Mouse (Mus musculus): ENCODE data around the gene Sox13. TPM values are rescaled to one million over a fixed set of nuclear protein-coding genes. Genes with fewer than 3 reads are reported as not detected.

Sox13 gene
- total and polyA plus RNA-seq, 2 experiments from 2014 or later = 3.3 to 17.3 TPM

DNA sequence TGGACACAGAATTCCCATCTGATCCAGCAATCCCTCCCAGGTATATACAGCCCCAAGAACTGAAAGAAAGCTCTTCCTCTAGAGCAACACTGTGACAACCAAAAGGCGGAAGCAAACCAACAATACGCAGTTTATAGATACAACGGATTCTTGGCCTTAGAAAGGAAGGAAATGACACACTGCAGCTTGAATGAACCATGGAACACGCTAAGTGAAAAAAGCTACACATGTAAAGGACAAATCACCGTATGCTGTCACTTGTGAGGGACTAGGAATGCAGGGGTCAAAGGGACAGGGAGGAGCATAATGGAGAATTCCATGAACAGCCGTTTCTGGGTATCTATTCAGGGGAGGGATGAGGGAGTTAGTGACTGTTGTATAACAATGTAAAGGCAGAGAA, 16.7 kb downstream of the Sox13 start:
- Histone ChIP-seq H3K4me1 (ENCODE audit: insufficient read depth, low read length) (no peaks in the 10 kb centered on the region), H3K27ac (ENCODE audit: low read depth, low read length) (no peak overlapping the region), H3K4me3 (ENCODE audit: low read depth, low read length) (no peak overlapping the region), H3K9ac (replicated peaks; ENCODE audit: low read length, poor library complexity, severe bottlenecking) (no peak overlapping the region), H3K4me2 (ENCODE audit: low read depth, low read length, poor library complexity, severe bottlenecking) (no peak overlapping the region), H3K9me3 (ENCODE audit: low read length) (no peaks in the 10 kb centered on the region), H3K27me3 (ENCODE audit: insufficient read depth, low read length) (no peaks in the 10 kb centered on the region), H3K36me3 (ENCODE audit: insufficient read depth, low read length) (no peaks in the 10 kb centered on the region)
- WGBS = 67% methylated on average over 6 of the region's 6 CpGs
- TF ChIP-seq CTCF (IDR thresholded peaks at IDR 0.05) = no peak
- DNase-seq (ENCODE audit: low spot score) (no peak), ATAC-seq (ENCODE audit: low FRiP score) (no peak)

DNA sequence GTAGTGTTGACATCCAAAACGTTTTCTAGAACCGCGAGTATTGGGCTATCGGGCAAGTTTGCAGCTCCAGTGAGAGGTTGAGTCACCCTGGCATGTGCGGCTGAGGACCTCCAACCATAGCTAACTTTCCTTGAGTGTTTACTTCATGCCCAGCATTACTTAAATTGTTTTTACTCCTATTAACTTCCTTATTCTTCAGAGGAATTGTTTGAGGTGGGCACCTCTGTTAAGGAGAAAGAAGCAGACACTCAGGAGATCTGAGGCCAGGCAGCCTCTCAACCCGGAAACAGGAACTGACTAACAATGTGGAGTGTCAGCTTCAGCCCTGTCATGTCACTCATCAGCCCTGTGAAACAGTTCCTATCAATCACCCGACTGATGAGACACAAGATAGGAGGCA, 17.6 kb downstream of the Sox13 start:
- no peak for DNase-seq (ENCODE audit: low spot score)
- 83% methylated on average over 7 of the region's 7 CpGs for WGBS
- H3K4me3 ChIP-seq (ENCODE audit: low read depth, low read length) = no peak overlapping the region
- no peak overlapping the region for H3K27ac ChIP-seq (ENCODE audit: low read depth, low read length)
- H3K36me3 ChIP-seq (ENCODE audit: insufficient read depth, low read length) = no peaks in the 10 kb centered on the region
- no peaks in the 10 kb centered on the region for H3K4me1 ChIP-seq (ENCODE audit: insufficient read depth, low read length)
- no peak for ATAC-seq (ENCODE audit: low FRiP score)
- no peak for TF ChIP-seq CTCF (IDR thresholded peaks at IDR 0.05)
- H3K9ac ChIP-seq (replicated peaks; ENCODE audit: low read length, poor library complexity, severe bottlenecking) = no peak overlapping the region
- no peaks in the 10 kb centered on the region for H3K27me3 ChIP-seq (ENCODE audit: insufficient read depth, low read length)
- no peak overlapping the region for H3K4me2 ChIP-seq (ENCODE audit: low read depth, low read length, poor library complexity, severe bottlenecking)
- H3K9me3 ChIP-seq (ENCODE audit: low read length) = no peaks in the 10 kb centered on the region

DNA sequence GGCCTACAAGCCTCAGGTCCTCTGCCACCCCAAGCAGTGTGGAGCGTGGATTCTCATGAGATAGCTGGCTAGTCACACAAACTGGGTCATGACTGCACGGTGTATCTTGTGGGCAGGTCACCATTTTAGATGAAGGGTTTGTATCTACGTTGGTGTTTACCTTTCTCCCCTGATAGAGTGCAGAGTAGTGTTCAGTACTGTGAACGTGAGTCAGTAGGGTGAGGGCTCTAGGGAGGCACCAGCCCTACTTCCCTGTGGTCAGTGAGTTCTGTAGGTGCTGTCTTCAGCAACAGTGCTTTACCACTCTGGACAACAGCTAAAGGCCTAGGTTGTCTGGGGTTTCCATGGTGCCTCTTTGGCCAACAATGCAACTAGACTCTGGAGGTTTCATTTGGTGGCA, 20.2 kb downstream of the Sox13 start:
- Histone ChIP-seq H3K9ac (replicated peaks; ENCODE audit: low read length, poor library complexity, severe bottlenecking) (no peak overlapping the region), H3K27me3 (ENCODE audit: insufficient read depth, low read length) (no peaks in the 10 kb centered on the region), H3K27ac (ENCODE audit: low read depth, low read length) (no peak overlapping the region), H3K4me3 (ENCODE audit: low read depth, low read length) (no peak overlapping the region), H3K4me1 (ENCODE audit: insufficient read depth, low read length) (no peaks in the 10 kb centered on the region), H3K4me2 (ENCODE audit: low read depth, low read length, poor library complexity, severe bottlenecking) (no peak overlapping the region), H3K36me3 (ENCODE audit: insufficient read depth, low read length) (no peaks in the 10 kb centered on the region), H3K9me3 (ENCODE audit: low read length) (no peaks in the 10 kb centered on the region)
- WGBS = 92% methylated on average over 4 of the region's 4 CpGs
- ATAC-seq (ENCODE audit: low FRiP score) = no peak
- no peak for DNase-seq (ENCODE audit: low spot score)
- no peak for TF ChIP-seq CTCF (IDR thresholded peaks at IDR 0.05)

DNA sequence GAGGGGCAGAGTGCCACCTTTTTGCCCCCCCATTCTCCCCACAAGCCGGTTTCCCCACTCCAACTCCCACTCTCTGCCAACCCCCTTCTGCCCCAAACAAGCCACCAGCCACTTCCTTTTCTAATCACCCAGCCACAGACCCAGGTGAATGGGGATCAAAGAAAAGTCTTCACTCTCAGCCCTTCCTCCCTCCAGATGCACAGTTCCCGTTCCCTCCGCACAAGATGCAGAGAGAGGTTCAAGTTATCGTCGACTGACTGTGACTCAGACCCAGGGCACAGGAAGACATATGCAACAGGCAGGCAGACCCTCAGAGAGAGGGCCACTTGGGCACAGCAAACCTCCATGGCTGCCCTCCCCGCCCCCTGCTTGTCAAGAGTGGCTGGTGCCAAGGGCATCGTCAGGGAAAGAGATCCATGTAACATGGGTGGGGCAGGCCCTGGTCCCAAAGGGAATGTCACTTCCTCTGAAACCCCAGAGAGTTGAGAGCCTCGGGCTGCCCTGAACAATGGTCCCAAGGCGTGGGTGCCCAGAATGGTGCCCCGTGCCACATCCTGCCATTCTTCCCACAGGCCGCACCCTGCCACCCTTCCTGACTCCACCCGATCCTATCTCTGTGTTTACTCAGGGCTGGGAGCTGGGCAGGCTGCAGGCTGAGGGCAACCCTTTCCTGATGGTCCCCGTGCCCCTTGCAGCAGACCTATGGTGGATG, 24.0 kb downstream of the Sox13 start:
- no peak overlapping the region for H3K9ac ChIP-seq (replicated peaks; ENCODE audit: low read length, poor library complexity, severe bottlenecking)
- no peak overlapping the region for H3K4me2 ChIP-seq (ENCODE audit: low read depth, low read length, poor library complexity, severe bottlenecking)
- H3K9me3 ChIP-seq (ENCODE audit: low read length) = no peaks in the 10 kb centered on the region
- no peaks in the 10 kb centered on the region for H3K27me3 ChIP-seq (ENCODE audit: insufficient read depth, low read length)
- 84% methylated on average over 13 of the region's 13 CpGs for WGBS
- TF ChIP-seq CTCF (IDR thresholded peaks at IDR 0.05) = no peak
- H3K4me3 ChIP-seq (ENCODE audit: low read depth, low read length) = no peak overlapping the region
- no peak for DNase-seq (ENCODE audit: low spot score)
- peaks cover 9% of the 10 kb centered on the region; the same call in 1 of the 2 replicates for H3K4me1 ChIP-seq (ENCODE audit: insufficient read depth, low read length)
- no peak overlapping the region for H3K27ac ChIP-seq (ENCODE audit: low read depth, low read length)
- no peaks in the 10 kb centered on the region for H3K36me3 ChIP-seq (ENCODE audit: insufficient read depth, low read length)
- no peak for ATAC-seq (ENCODE audit: low FRiP score)

DNA sequence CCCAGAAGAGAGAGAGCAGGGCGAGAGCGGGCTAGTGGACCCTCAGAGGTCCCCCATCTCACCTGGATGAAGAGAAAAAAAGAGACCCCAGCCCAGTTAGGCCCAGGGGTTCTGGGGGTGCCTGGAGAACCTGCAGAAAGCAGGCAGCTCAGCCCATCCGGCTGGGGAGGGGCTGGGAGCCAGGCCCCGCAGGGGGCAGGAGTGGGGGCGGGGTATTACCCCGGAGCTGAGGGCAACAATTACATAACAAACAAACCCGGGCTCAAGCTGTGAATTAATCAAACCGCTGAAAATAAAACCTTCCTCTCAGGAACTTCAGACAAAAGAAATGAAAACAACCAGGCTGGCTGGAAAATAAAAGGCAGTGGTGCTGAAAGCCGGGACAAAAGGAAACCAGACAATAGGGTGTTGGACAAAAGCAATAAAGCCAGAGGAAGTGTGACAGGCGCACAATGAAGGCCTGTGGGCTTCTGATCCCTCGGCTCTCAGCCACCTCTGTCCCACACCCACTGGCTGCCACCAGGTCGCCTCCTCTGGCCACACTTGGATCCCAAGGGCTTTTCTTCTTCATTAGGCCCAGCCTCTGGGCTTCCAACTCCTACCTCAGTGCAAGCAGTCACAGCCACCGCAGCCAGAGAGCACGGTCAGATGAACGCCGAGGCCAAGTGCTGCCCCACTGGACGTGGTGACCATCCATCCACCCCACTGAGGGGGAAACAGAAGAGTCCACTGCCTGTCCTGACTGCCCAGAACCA, 26.5 kb downstream of the Sox13 start:
- Histone ChIP-seq H3K4me2 (ENCODE audit: low read depth, low read length, poor library complexity, severe bottlenecking) (peak overlapping the region; percentile 3; the same call in 1 of the 2 replicates), H3K4me1 (ENCODE audit: insufficient read depth, low read length) (peaks cover 9% of the 10 kb centered on the region; the same call in 1 of the 2 replicates), H3K36me3 (ENCODE audit: insufficient read depth, low read length) (0 out of 2 replicates have a peak, but pooled peaks cover 2% of the 10 kb centered on the region), H3K9ac (replicated peaks; ENCODE audit: low read length, poor library complexity, severe bottlenecking) (peak overlapping the region; percentile 30), H3K4me3 (ENCODE audit: low read depth, low read length) (peak overlapping the region; percentile 2; the same call in 1 of the 2 replicates), H3K9me3 (ENCODE audit: low read length) (no peaks in the 10 kb centered on the region), H3K27ac (ENCODE audit: low read depth, low read length) (peak overlapping the region; percentile 60), H3K27me3 (ENCODE audit: insufficient read depth, low read length) (no peaks in the 10 kb centered on the region)
- no peak for ATAC-seq (ENCODE audit: low FRiP score)
- WGBS = 6% methylated on average over 17 of the region's 17 CpGs
- peak; percentile 9; the same call in 1 of the 2 replicates for TF ChIP-seq CTCF (IDR thresholded peaks at IDR 0.05)
- DNase-seq (ENCODE audit: low spot score) = peak; percentile 45

DNA sequence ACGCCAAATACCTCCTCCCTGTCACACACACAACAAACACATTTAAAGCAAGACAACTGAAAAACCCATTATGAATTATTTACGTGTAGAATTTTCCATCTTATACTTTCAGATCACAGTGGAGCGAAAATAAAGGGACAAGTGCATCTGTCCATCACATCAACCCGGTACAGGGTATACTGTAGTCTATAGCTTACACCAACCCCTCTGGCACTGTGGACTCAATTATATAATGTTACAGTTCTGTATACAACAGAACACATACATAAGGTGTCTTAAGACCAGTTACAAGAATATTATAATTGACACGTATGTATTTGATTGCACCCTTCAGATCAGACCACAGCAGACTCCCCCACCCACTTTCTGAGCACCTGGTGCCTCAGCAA, 27.1 kb downstream of the Sox13 start:
- TF ChIP-seq CTCF (IDR thresholded peaks at IDR 0.05) = no peak
- no peak for ATAC-seq (ENCODE audit: low FRiP score)
- WGBS = 42% methylated on average over 5 of the region's 5 CpGs
- H3K4me2 ChIP-seq (ENCODE audit: low read depth, low read length, poor library complexity, severe bottlenecking) = peak overlapping the region; percentile 3; the same call in 1 of the 2 replicates
- H3K36me3 ChIP-seq (ENCODE audit: insufficient read depth, low read length) = 0 out of 2 replicates have a peak, but pooled peaks cover 5% of the 10 kb centered on the region
- H3K4me3 ChIP-seq (ENCODE audit: low read depth, low read length) = peak overlapping the region; percentile 2; the same call in 1 of the 2 replicates
- peak overlapping the region; percentile 30; the same call in 1 of the 2 replicates for H3K9ac ChIP-seq (replicated peaks; ENCODE audit: low read length, poor library complexity, severe bottlenecking)
- no peak for DNase-seq (ENCODE audit: low spot score)
- H3K9me3 ChIP-seq (ENCODE audit: low read length) = no peaks in the 10 kb centered on the region
- H3K4me1 ChIP-seq (ENCODE audit: insufficient read depth, low read length) = peaks cover 9% of the 10 kb centered on the region; the same call in 1 of the 2 replicates
- H3K27me3 ChIP-seq (ENCODE audit: insufficient read depth, low read length) = no peaks in the 10 kb centered on the region
- H3K27ac ChIP-seq (ENCODE audit: low read depth, low read length) = peak overlapping the region; percentile 52

Data from midbrain, postnatal 0 days (tissue).